Mouse (Mus musculus) yolk sac, embryonic 10.5 days (tissue): ENCODE measurements around the gene Siae.

Experiments
- DNase-seq: peaks from one replicate; pipeline ENCODE4 v3.0.0-alpha.2; 2017; ENCODE audit warnings: low spot score

Gene Siae

GRCm38 (mm10) chr9:37625641-37626040, 70.1 kb downstream of the Siae start:
- no peak for DNase-seq

GRCm38 (mm10) chr9:37626103-37626567, 70.6 kb downstream of the Siae start:
- DNase-seq, result peak; percentile 10

DNA sequence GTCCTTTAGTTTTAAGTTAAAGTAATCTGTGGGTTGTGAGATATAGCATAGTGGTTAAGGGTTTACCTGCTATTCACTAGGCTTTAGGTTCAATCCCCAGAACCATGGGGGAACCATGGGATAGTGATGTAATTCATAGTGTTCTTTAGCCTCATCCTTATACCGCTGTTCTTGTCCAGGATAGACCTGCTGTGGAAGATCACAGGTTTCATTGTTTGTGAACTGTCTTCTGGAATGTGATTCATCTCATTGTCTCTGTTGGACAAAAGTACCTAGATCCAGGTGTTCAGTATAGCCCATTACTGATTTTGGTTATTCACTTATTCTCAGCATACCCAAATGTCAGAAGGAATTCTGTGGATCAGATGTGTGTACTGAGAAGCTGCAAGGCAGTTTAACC, 71.8 kb downstream of the Siae start:
- DNase-seq, result no peak

DNA sequence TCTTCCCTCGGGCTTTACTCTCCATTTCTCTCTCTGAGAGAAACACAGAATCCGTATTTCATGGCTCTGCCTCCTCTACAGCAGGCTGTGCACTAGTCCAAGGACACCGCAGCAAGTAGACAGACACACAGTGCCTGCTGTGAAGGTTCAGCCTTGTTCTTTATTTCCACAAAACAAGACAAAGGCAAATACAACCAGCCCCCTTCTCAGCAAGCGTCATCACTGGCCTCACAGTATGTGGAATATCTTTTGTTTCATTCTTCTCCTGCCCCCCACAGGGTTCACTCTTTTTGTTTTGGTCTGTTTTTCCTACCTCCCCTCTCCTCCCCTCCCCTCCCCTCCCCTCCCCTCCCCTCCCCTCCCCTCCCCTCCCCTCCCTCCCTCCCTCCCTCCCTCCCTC, 73.1 kb downstream of the Siae start:
- DNase-seq, result no peak

DNA sequence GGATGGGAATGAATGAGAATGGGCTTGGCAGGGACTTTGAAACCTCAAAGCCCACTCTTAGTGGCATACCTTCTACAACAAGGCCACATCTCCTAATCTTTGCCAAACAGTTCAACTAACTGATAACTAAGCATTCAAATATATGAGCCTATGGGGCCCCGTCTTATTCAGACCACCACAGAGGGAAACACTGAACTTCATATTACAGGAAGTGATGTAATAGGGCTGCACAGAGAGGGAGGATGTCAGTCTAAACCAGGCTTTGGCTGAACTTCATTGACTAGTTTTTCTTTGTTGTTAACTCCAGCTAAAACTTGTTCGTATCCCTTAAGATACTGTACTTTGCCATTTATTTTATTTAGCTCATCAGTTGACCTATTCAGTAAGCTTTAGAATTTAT, 74.4 kb downstream of the Siae start:
- no peak for DNase-seq

DNA sequence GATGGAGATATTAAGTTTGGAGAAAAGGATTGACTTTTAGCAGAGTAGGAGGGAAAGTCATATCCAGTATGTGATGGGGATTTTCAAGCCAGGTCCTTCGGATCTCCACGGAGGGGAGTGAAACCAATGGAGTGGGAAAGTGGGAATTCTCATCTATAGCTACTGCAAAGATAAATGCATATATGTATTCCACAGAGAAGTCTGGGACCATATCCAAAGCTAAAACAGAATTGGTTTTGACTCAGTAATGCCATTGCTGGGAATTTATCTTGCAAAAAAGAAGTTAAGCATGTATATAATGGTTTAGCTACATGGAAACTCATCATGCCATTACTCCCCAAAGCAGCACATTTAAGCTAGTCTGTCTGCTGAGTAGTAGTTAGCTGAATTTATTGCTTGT, 76.8 kb downstream of the Siae start:
- no peak for DNase-seq

- DNase-seq, result no peak
Observed at GRCm38 (mm10) chr9:37634269-37634668, 78.8 kb downstream of the Siae start.

- no peak for DNase-seq
Observed at GRCm38 (mm10) chr9:37636335-37636734, 80.8 kb downstream of the Siae start.

DNA sequence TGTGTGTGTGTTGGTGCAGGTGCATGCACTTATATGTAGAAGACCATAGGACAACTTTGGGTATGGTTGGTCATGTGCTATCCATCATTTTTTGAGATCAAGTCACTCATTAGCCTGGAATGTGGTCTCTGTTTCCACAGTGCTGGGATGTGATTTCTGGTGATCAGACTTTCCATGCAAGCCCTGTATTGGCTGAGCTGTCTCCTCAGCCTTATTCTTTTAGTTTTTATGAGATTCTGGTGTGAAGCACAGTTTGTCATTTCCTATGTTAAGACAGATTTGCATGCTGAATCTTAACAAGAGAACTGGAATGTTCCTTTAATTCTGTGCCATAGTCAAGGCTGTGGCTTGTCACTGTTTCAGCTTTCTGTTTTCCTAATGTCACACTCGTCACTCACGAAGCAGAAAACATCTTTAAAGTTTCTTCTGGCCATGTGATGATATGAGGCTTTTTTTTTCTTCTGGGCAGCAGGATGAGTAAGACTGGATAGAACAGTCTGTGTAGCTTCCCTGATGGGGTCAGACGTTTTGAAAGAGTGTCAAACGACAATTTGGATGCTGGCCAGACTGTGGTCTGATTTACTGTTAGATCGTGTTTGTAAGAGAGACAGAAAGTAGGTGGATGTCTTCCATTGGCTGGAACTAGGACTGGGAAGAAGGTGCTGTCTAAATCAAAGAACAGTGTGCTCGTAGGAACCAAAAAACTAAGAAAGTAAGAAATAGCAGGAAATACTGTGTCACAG, 81.5 kb downstream of the Siae start:
- DNase-seq, result no peak

- DNase-seq, result no peak
Observed at GRCm38 (mm10) chr9:37638721-37639120, 83.2 kb downstream of the Siae start.

DNA sequence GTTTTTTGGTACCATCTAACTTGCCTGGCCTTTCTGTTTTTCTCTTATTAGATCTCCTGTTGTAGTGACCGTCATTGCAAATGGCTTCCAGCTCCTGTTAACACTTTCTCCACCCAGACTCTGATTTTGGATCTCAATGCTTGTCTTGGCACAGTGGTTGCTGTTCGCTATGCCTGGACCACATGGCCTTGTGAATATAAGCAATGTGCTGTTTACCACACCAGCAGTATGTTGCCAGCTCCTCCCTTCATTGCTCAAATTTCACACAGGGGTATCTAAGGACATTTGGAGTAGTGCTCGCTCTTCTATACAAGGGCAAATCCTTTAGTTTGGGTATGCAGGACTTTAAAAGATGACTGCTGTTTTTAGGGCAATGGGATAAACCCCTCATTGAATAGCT, 90.7 kb downstream of the Siae start:
- DNase-seq, result no peak

- DNase-seq, result no peak
Observed at GRCm38 (mm10) chr9:37650639-37651038, 95.1 kb downstream of the Siae start.

DNA sequence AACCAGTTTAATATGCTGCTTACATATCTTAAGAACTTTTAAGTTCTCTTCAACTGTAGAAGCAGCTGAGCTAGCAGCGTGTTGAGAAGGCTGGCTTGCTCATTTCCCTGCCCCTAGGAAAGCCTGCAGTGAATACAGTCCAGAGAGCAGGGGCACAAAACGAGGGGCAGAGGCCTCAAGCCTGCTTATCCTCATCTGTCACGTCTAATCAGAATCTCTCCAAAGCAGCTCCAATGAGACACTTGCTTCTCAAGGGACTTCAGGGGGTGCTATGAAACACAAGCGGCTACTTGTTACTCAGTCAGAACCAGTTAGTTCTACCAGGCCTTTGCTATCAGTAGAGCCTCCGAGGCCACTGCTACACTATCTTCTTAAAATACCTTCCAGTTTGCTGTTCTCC, 98.3 kb downstream of the Siae start:
- DNase-seq, result no peak

- DNase-seq, result no peak
Observed at GRCm38 (mm10) chr9:37655961-37656360, 100.5 kb downstream of the Siae start.

GRCm38 (mm10) chr9:37656439-37656881, 101.0 kb downstream of the Siae start:
- peak; percentile 20 for DNase-seq

DNA sequence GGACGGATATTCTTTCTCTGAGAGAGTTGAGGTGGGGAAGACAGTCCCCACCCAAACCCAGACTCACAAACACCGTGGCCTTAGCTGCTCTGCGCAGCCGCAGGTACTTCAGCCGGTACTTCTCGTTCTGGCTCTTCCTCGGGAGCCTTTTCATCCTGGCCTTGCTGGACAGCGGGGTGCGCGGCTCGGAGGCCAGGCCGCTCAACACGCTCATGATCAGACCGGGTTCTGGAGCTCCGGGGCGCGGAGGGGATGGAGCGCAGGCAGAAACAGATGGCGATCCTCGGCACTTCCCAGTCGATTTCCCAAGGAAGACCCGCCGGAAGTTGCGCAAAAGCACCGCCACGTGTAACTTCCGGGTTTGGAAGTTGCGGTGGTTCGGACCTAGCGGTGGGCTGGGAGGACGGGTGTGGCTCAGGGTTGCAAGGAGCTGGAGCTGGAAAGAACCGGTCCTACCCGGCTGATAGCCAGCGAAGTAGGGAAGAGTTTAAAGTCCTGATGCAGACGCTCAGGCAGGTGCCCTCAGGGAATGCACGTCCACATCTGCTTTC, 101.5 kb downstream of the Siae start, which contains the start of gene Tbrg1:
TSS of gene Tbrg1 (minus strand) at position 382 of the 551 bp plus-strand sequence.
- peak; percentile 96 for DNase-seq

- no peak for DNase-seq
Observed at GRCm38 (mm10) chr9:37659413-37659812, 103.9 kb downstream of the Siae start.

- no peak for DNase-seq
Observed at GRCm38 (mm10) chr9:37663210-37663609, 107.7 kb downstream of the Siae start.

- DNase-seq, result no peak
Observed at GRCm38 (mm10) chr9:37664604-37665003, 109.1 kb downstream of the Siae start.

- DNase-seq, result no peak
Observed at GRCm38 (mm10) chr9:37666045-37666444, 110.5 kb downstream of the Siae start.

DNA sequence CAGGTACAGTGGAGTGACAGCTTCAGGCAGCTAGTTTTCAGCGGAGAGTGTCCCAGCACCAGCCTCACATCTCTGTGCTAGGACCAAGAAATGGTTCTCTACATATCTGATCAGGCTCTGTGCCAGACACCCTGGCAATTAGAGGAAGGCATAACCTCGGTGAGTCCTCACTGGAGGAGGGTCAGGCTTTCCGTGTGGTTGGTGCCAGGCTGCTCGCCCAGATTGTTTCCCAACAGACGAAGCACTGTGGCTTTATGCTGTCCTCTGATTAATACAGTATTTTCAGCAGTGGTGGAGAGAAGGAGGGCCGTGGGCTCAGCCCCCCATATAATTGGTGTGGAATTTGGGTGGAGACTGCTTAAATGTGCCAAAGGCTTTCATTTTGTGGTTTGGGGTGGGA, 113.6 kb downstream of the Siae start, which contains the start of gene Panx3:
TSS of gene Panx3 (minus strand) at position 121 of the 400 bp plus-strand sequence.
- no peak for DNase-seq

DNA sequence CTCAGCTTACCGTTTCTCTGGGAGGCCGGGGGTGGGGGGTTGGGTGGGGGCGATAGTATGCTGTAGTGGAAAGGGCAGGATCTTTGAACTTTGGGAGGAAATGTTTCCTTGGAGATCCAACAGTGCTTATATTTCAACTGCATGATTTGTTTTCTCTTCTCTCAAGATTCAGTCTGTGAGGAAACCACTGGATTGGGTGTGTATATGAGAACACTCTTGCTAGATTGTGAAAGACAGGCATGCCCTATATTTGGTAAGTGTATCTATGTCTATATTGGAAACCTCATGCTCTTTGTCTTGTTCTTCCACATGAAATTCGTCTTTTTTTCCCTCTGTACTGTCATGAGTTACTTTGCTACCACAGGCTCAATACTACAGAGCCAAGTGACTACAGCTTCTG, 114.2 kb downstream of the Siae start:
- no peak for DNase-seq

- no peak for DNase-seq
Observed at GRCm38 (mm10) chr9:37670261-37670660, 114.8 kb downstream of the Siae start.

GRCm38 (mm10) chr9:37675287-37675686, 119.8 kb downstream of the Siae start:
- DNase-seq, result no peak
